Mouse (Mus musculus) lung, postnatal 0 days (tissue): ENCODE data around the gene Mapkapk2.

Source experiments
- CTCF ChIP-seq: IDR thresholded peaks from 2 replicates; pipeline ENCODE4 v1.5.1; 2016; ENCODE audit warnings: antibody characterized with exemption, mild to moderate bottlenecking
- EP300 ChIP-seq: IDR thresholded peaks from 2 replicates; pipeline ENCODE4 v1.6.1; 2016; ENCODE audit warnings: antibody characterized with exemption, mild to moderate bottlenecking, control low read depth

- TF ChIP-seq CTCF (no peak), EP300 (no peak)
Measured at GRCm38 (mm10) chr1:131058431-131058830, 39.2 kb downstream of the Mapkapk2 start.
